Mouse (Mus musculus): ENCODE data around the gene Kcnj11.

DNA sequence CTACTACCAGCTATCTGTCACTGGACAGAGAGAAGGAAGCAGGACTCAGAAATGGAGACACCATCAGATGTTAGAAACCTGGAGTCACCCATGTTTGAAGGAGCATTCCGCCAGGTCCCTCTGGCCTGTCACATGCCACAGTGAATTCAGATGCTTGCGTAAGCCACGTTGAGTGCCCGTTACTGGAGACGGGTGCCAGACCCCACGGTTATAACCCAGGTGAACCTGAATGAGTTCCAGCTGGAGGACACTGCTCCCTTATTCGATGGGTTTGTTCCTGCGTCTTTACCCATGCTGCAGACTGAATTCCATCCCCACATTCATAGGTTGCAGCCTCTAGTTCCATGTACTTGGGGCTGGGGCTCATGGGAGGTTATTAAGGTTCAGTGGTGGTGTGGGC lies 3.2 kb upstream of the Kcnj11 start:
- TF ChIP-seq CTCF (IDR thresholded peaks at IDR 0.05) (no peak), POLR2A (IDR thresholded peaks at IDR 0.05; ENCODE audit: insufficient read depth, low read depth, low read length) (no peak)
